Mouse (Mus musculus): ENCODE measurements around the gene Gm27235.
"Not testable (repeated sequence)": the region's sequence is repeated elsewhere in the genome, so short reads cannot be mapped to it uniquely, and the experiment has no call there.

Gene Gm27235

DNA sequence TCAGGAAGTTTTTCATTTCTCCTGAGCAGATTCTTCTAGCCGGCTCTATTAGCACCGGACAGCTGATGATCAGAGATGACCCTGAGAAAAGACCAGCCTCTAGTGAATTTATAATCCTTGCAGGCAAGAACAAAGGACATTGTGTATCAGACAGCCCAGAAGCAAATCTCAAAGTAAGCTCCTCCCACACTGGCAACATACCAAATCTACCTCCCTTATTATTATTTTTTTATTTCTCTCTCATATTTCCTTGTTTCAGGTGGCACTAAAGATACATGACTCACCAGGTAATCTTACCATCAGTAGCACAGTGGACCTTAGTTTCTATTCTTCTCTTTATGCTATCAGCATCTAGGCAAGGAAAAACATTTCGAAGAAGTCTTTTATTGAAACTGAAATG, at the start of gene Gm27235, which contains the start of gene D730048I06Rik:
Gm27235 (minus strand) TSS at position 101 of the 400 bp plus-strand sequence.
D730048I06Rik (minus strand) TSS at position 112 of the 400 bp plus-strand sequence.
- in situ Hi-C loops (cut with MboI): no loop called here

DNA sequence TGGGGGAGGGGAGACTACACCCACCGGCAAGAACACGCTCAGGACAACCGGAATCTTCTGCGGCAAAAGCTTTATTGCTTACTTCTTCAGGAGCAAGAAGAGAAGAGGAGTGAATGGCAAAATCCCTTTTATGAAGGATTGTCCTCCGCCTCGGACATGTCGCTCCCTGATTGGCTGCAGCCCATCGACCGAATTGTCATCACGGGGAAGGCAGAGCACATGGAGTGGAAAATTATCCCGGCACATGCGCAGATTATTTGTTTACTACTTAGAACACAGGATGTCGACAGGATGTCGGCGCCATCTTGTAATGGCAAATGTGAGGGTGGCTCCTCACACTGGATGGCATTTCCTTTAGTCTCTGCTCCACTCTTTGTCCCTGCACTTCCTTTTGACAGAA, 28.0 kb upstream of the Gm27235 start:
- in situ Hi-C loops (cut with MboI): not testable (repeated sequence)

DNA sequence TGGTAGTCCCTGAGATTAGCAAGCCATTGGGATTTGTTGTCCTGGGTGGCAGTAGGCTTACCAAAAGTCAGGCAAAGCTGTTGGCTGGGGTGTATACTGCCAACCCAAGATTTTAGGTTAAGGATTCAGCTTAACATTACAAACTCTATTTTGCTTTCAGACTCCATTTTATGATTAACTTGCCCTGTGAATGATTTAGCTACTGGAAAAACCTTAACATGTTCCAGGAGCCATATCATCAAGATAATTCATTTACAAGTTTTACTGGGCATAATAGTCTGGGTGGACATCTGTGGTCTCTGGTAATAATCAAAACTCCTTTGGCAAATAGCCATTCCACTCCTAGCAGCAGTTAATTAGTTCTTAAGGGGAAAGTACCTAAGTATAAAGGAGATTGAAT, 8.2 kb upstream of the Gm27235 start:
- in situ Hi-C loops (cut with MboI): no loop called here

DNA sequence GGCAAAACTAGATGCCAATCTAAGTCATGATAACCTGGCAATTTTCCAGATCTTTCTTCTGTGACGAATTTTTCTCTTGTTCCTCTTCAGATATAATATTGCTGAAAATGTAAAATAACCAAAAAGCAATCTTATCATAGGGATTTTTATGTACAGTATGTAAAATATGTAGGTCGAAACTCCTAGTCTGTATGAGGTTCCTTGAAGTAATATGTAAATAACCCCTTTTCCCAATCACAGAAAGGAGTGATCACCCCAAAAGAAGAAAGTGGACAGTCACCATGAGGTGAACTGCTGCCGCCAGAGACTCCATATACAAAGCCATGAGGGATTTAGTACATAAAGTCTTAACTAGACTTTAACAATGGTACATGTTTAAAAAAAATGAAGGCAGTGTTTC, 11.9 kb downstream of the Gm27235 start, which contains the start of gene Gm17727:
Gm17727 (minus strand) TSS at position 101 of the 400 bp plus-strand sequence.
- in situ Hi-C loops (cut with MboI): no loop called here

DNA sequence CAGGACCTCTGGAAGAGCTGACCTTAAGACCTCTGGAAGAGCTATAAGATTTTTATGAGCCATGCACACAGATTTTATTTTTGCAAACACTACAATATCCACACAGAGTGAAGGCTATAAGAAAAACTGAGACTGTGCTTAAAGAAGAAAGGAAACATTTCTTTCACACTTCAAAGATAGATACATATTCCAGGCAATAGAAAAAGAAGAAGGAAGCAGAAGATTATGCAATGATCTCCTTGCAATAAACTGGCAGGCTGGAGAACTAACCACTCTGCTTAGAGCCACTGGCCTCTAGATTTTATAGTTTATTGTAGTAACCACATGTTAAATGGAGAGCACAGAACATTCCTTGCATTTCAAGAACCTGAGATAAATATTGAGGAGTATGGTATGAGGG, 33.1 kb downstream of the Gm27235 start:
- in situ Hi-C loops (cut with MboI): no loop called here

- in situ Hi-C loops (cut with MboI): no loop called here
Measured at GRCm38 (mm10) chr9:35740749-35741148, 49.2 kb downstream of the Gm27235 start, which contains the start of gene Gm17677. TSS of gene Gm17677 (plus strand) at chr9:35741049.
